Mouse (Mus musculus) thymus, postnatal 4 days (tissue): ENCODE data around the gene Slc2a9.

Source experiments
- DNase-seq: peaks from one replicate; pipeline ENCODE4 v3.0.0; 2021

The Slc2a9 gene

GRCm38 (mm10) chr5:38502992-38503391 lies at the start of gene Slc2a9:
TSS of gene Slc2a9 (minus strand) at chr5:38503143.
- DNase-seq: no peak

GRCm38 (mm10) chr5:38552615-38553014 lies 49.7 kb upstream of the Slc2a9 start:
- no peak for DNase-seq

GRCm38 (mm10) chr5:38550221-38550768 lies 47.4 kb upstream of the Slc2a9 start:
- DNase-seq: no peak

GRCm38 (mm10) chr5:38549461-38549909 lies 46.5 kb upstream of the Slc2a9 start:
- DNase-seq: no peak

GRCm38 (mm10) chr5:38547375-38547774 lies 44.4 kb upstream of the Slc2a9 start:
- DNase-seq: no peak

- no peak for DNase-seq
Measured at GRCm38 (mm10) chr5:38544423-38545415, 41.8 kb upstream of the Slc2a9 start.

GRCm38 (mm10) chr5:38543496-38544217 lies 40.7 kb upstream of the Slc2a9 start:
- no peak for DNase-seq

GRCm38 (mm10) chr5:38541728-38542127 lies 38.8 kb upstream of the Slc2a9 start:
- no peak for DNase-seq

GRCm38 (mm10) chr5:38540898-38541297 lies 38.0 kb upstream of the Slc2a9 start:
- DNase-seq: no peak

- no peak for DNase-seq
Measured at GRCm38 (mm10) chr5:38538508-38538907, 35.6 kb upstream of the Slc2a9 start.

GRCm38 (mm10) chr5:38537845-38538244 lies 34.9 kb upstream of the Slc2a9 start:
- DNase-seq: no peak

GRCm38 (mm10) chr5:38536822-38537221 lies 33.9 kb upstream of the Slc2a9 start:
- DNase-seq: no peak

GRCm38 (mm10) chr5:38532084-38532483 lies 29.1 kb upstream of the Slc2a9 start:
- DNase-seq: no peak

- no peak for DNase-seq
Measured at GRCm38 (mm10) chr5:38529724-38530428, 26.9 kb upstream of the Slc2a9 start.

GRCm38 (mm10) chr5:38522977-38523376 lies 20.0 kb upstream of the Slc2a9 start:
- no peak for DNase-seq

GRCm38 (mm10) chr5:38520838-38521237 lies 17.9 kb upstream of the Slc2a9 start:
- DNase-seq: no peak

GRCm38 (mm10) chr5:38516267-38516666 lies 13.3 kb upstream of the Slc2a9 start:
- peak; percentile 62 for DNase-seq

- no peak for DNase-seq
Measured at GRCm38 (mm10) chr5:38512991-38513390, 10.0 kb upstream of the Slc2a9 start.

GRCm38 (mm10) chr5:38509568-38509967 lies 6.6 kb upstream of the Slc2a9 start:
- no peak for DNase-seq

GRCm38 (mm10) chr5:38505435-38505765 lies 2.5 kb upstream of the Slc2a9 start:
- DNase-seq: no peak

GRCm38 (mm10) chr5:38504747-38505434 lies 1.9 kb upstream of the Slc2a9 start:
- DNase-seq: no peak

GRCm38 (mm10) chr5:38504116-38504515 lies 1.2 kb upstream of the Slc2a9 start:
- no peak for DNase-seq
